ENCODE assay signal across 21 mouse cellular contexts in the genomic region with DNA sequence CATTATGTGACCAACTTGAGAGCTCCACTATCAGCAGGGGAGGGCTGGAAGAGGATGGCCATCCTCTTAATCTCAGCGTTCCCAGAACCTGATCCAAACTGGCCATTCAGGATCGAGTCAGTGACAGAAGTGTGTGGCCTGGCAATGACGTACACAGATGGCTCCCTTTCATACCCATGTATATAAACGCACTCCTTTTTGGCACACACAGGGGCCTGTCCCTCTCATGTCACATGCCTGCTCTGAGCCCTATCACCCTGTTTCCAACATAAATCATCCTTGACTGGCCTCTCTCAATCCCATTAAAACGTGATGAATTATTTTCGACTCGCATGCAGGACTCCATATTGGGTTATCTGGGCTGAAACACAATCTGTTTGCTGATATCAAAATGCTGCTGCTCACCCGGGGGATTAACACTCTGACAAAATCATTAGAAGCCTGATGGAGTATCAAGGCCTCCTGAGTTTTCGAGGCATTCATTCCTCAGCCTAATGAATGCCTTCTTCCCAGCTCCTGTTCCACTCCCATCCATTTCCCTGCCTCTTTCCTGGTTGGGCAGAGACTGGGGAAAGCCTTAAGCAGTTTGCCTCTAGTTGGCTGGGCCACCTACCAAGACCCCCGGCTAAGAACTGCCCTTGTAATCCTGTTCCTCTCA.
DNase-seq lines count a peak whose midpoint lies in the region; ATAC-seq and TF ChIP-seq lines count a peak whose summit lies in the region.
"Had no signal": no experiment of that assay in that cellular context is flagged by ENCODE, and none has a peak within 500 bp of the region (broad histone marks: within the 10 kb centered on the region; RNA-seq: fewer than 3 reads in every experiment).

No protein-coding gene starts in this region.

- H3K9me3 ChIP-seq in hindbrain, embryonic 10.5 days, result no peaks in the 10 kb centered on the region
- H3K9me3 ChIP-seq in hindbrain, postnatal 0 days (ENCODE audit: low read length), result no peaks in the 10 kb centered on the region
- no peaks in the 10 kb centered on the region for H3K9me3 ChIP-seq in midbrain, embryonic 14.5 days (ENCODE audit: control insufficient read depth, low read length)
- H3K9me3 ChIP-seq in midbrain, embryonic 16.5 days (replicated peaks; ENCODE audit: control insufficient read depth, low read length, poor library complexity, severe bottlenecking), result no peaks in the 10 kb centered on the region
- H3K9me3 ChIP-seq in hindbrain, embryonic 12.5 days (replicated peaks), result no peaks in the 10 kb centered on the region
- no peaks in the 10 kb centered on the region for H3K9me3 ChIP-seq in hindbrain, embryonic 16.5 days (ENCODE audit: control insufficient read depth, low read length)
- H3K9me3 ChIP-seq: embryonic facial prominence, embryonic 15.5 days had no signal

- no peak for DNase-seq in hindbrain, embryonic 10.5 days (ENCODE audit: low spot score)
- no peak for DNase-seq in hindbrain, postnatal 0 days (ENCODE audit: low spot score)
- DNase-seq in midbrain, embryonic 14.5 days, result peak; percentile 35
- DNase-seq in embryo, embryonic 11 days, result no peak
- no peak for DNase-seq in spleen, postnatal 36 days (ENCODE audit: low spot score in 2 of 2)
- DNase-seq: adrenal gland, adult 2 months; adrenal gland, postnatal 25 days; cerebellum, adult 2 months; cerebellum, postnatal 10 days; gastrocnemius, postnatal 36 days; heart, adult 11 months; heart, postnatal 10 days; heart, postnatal 4 days had no signal

- H3K36me3 ChIP-seq in hindbrain, embryonic 10.5 days, result no peaks in the 10 kb centered on the region
- H3K36me3 ChIP-seq in hindbrain, postnatal 0 days (ENCODE audit: insufficient read depth, low read length), result no peaks in the 10 kb centered on the region
- H3K36me3 ChIP-seq in midbrain, embryonic 14.5 days (ENCODE audit: control insufficient read depth, insufficient read depth, low read length), result no peaks in the 10 kb centered on the region
- no peaks in the 10 kb centered on the region for H3K36me3 ChIP-seq in midbrain, embryonic 16.5 days (ENCODE audit: control insufficient read depth, insufficient read depth, low read length)
- H3K36me3 ChIP-seq in hindbrain, embryonic 12.5 days, result no peaks in the 10 kb centered on the region
- no peaks in the 10 kb centered on the region for H3K36me3 ChIP-seq in hindbrain, embryonic 16.5 days (ENCODE audit: control insufficient read depth, insufficient read depth, low read length)
- H3K36me3 ChIP-seq: embryonic facial prominence, embryonic 15.5 days had no signal

- no peak for TF ChIP-seq CTCF in hindbrain, postnatal 0 days (IDR thresholded peaks at IDR 0.05; ENCODE audit: low read depth)

- H3K4me2 ChIP-seq in hindbrain, postnatal 0 days (ENCODE audit: low read depth, low read length), result no peak overlapping the region
- H3K4me2 ChIP-seq in midbrain, embryonic 14.5 days (ENCODE audit: low read length), result no peak overlapping the region
- no peak overlapping the region for H3K4me2 ChIP-seq in midbrain, embryonic 16.5 days (ENCODE audit: low read length)
- no peak overlapping the region for H3K4me2 ChIP-seq in hindbrain, embryonic 12.5 days (replicated peaks)
- H3K4me2 ChIP-seq in hindbrain, embryonic 16.5 days (ENCODE audit: low read length), result no peak overlapping the region
- H3K4me2 ChIP-seq: embryonic facial prominence, embryonic 15.5 days had no signal

- peak overlapping the region; percentile 16; the same call in 1 of the 2 replicates for H3K27ac ChIP-seq in hindbrain, embryonic 10.5 days
- no peak overlapping the region for H3K27ac ChIP-seq in hindbrain, postnatal 0 days
- H3K27ac ChIP-seq in midbrain, embryonic 14.5 days (replicated peaks; ENCODE audit: low read depth, low read length), result peak overlapping the region; percentile 16; the same call in 1 of the 2 replicates
- H3K27ac ChIP-seq in midbrain, embryonic 16.5 days (ENCODE audit: low read length), result no peak overlapping the region
- H3K27ac ChIP-seq in hindbrain, embryonic 12.5 days, result peak overlapping the region; percentile 35
- H3K27ac ChIP-seq in hindbrain, embryonic 16.5 days (ENCODE audit: low read depth, low read length), result no peak overlapping the region
- H3K27ac ChIP-seq: embryonic facial prominence, embryonic 15.5 days had no signal

- H3K27me3 ChIP-seq in hindbrain, embryonic 10.5 days (ENCODE audit: insufficient read depth, poor library complexity, severe bottlenecking), result peaks cover 15% of the 10 kb centered on the region; the same call in 1 of the 2 replicates
- H3K27me3 ChIP-seq in hindbrain, postnatal 0 days (ENCODE audit: insufficient read depth, low read length), result no peaks in the 10 kb centered on the region
- no peaks in the 10 kb centered on the region for H3K27me3 ChIP-seq in midbrain, embryonic 14.5 days (ENCODE audit: control insufficient read depth, insufficient read depth, low read length)
- no peaks in the 10 kb centered on the region for H3K27me3 ChIP-seq in midbrain, embryonic 16.5 days (ENCODE audit: control insufficient read depth, insufficient read depth, low read depth, low read length)
- peaks cover 2% of the 10 kb centered on the region; the same call in 1 of the 2 replicates for H3K27me3 ChIP-seq in hindbrain, embryonic 12.5 days
- 0 out of 2 replicates have a peak, but pooled peaks cover 2% of the 10 kb centered on the region for H3K27me3 ChIP-seq in hindbrain, embryonic 16.5 days (replicated peaks; ENCODE audit: control insufficient read depth, insufficient read depth, low read length)
- H3K27me3 ChIP-seq: embryonic facial prominence, embryonic 15.5 days had no signal

- H3K9ac ChIP-seq in hindbrain, postnatal 0 days (replicated peaks; ENCODE audit: low read length), result no peak overlapping the region
- H3K9ac ChIP-seq in midbrain, embryonic 14.5 days (replicated peaks; ENCODE audit: low read length), result no peak overlapping the region
- H3K9ac ChIP-seq in midbrain, embryonic 16.5 days (ENCODE audit: low read depth, low read length), result no peak overlapping the region
- no peak overlapping the region for H3K9ac ChIP-seq in hindbrain, embryonic 12.5 days
- H3K9ac ChIP-seq in hindbrain, embryonic 16.5 days (ENCODE audit: low read depth, low read length), result no peak overlapping the region
- H3K9ac ChIP-seq: embryonic facial prominence, embryonic 15.5 days had no signal

- H3K4me3 ChIP-seq in hindbrain, embryonic 10.5 days, result no peak overlapping the region
- H3K4me3 ChIP-seq in hindbrain, postnatal 0 days (ENCODE audit: low read length), result no peak overlapping the region
- H3K4me3 ChIP-seq in midbrain, embryonic 14.5 days (replicated peaks; ENCODE audit: low read depth, low read length), result no peak overlapping the region
- H3K4me3 ChIP-seq in midbrain, embryonic 16.5 days (ENCODE audit: low read depth, low read length), result no peak overlapping the region
- H3K4me3 ChIP-seq in hindbrain, embryonic 12.5 days, result no peak overlapping the region
- H3K4me3 ChIP-seq in hindbrain, embryonic 16.5 days (ENCODE audit: low read length), result no peak overlapping the region
- H3K4me3 ChIP-seq: embryonic facial prominence, embryonic 15.5 days; erythroblast, embryonic 14.5 days had no signal

- peaks cover 10% of the 10 kb centered on the region for H3K4me1 ChIP-seq in hindbrain, embryonic 10.5 days (replicated peaks)
- H3K4me1 ChIP-seq in hindbrain, postnatal 0 days (ENCODE audit: insufficient read depth, low read length), result 0 out of 2 replicates have a peak, but pooled peaks cover 9% of the 10 kb centered on the region
- H3K4me1 ChIP-seq in midbrain, embryonic 14.5 days (ENCODE audit: control insufficient read depth, insufficient read depth, low read length), result peaks cover 8% of the 10 kb centered on the region; the same call in 1 of the 2 replicates
- peaks cover 4% of the 10 kb centered on the region; the same call in 1 of the 2 replicates for H3K4me1 ChIP-seq in midbrain, embryonic 16.5 days (ENCODE audit: control insufficient read depth, insufficient read depth, low read length)
- H3K4me1 ChIP-seq in hindbrain, embryonic 12.5 days, result peaks cover 6% of the 10 kb centered on the region
- H3K4me1 ChIP-seq in hindbrain, embryonic 16.5 days (ENCODE audit: control insufficient read depth, insufficient read depth, low read depth, low read length), result peaks cover 4% of the 10 kb centered on the region; the same call in 1 of the 2 replicates

- 78% methylated on average over 10 of the region's 10 CpGs for WGBS in hindbrain, embryonic 10.5 days
- 45% methylated on average over 10 of the region's 10 CpGs for WGBS in hindbrain, postnatal 0 days
- 35% methylated on average over 10 of the region's 10 CpGs for WGBS in midbrain, embryonic 14.5 days
- WGBS in midbrain, embryonic 16.5 days, result 41% methylated on average over 10 of the region's 10 CpGs
- WGBS in hindbrain, embryonic 12.5 days, result 51% methylated on average over 10 of the region's 10 CpGs
- 43% methylated on average over 10 of the region's 10 CpGs for WGBS in hindbrain, embryonic 16.5 days

- no peak for ATAC-seq in hindbrain, postnatal 0 days
- no peak for ATAC-seq in midbrain, embryonic 14.5 days (ENCODE audit: low FRiP score, low TSS enrichment)
- ATAC-seq in midbrain, embryonic 16.5 days, result no peak
- ATAC-seq in hindbrain, embryonic 12.5 days (ENCODE audit: low FRiP score), result peak; percentile 81
- ATAC-seq in hindbrain, embryonic 16.5 days, result peak; percentile 54; the same call in 1 of the 2 replicates
- ATAC-seq: inflammation-experienced regulatory T-cells, adult 6 months; intestine, postnatal 0 days; Patski had no signal

Comparison
In these comparisons a context has a peak if more than half of its experiments do, and no peak if none do; other contexts are left out.
1. H3K27ac ChIP-seq: peak in hindbrain, embryonic 10.5 days (single experiment), midbrain, embryonic 14.5 days (single experiment) and hindbrain, embryonic 12.5 days (single experiment); none in hindbrain, postnatal 0 days (single experiment), midbrain, embryonic 16.5 days (single experiment) and hindbrain, embryonic 16.5 days (single experiment).
2. ATAC-seq: peak in hindbrain, embryonic 12.5 days (single experiment) and hindbrain, embryonic 16.5 days (single experiment); none in hindbrain, postnatal 0 days (single experiment), midbrain, embryonic 14.5 days (single experiment) and midbrain, embryonic 16.5 days (single experiment).